Mouse (Mus musculus) heart, embryonic 10.5 days (tissue): ENCODE data around the gene Depdc7. TPM values are rescaled to one million over a fixed set of nuclear protein-coding genes. Genes with fewer than 3 reads are reported as not detected.

Experiments used
- DNase-seq: peaks from one replicate; pipeline ENCODE4 v3.0.0-alpha.2; 2017; ENCODE audit warnings: low spot score
- H3K27ac ChIP-seq: fragments of 300-500 bp; sonication (generic); 2 replicates; pipeline ENCODE4 v1.5.1; 2016; ENCODE audit warnings: mild to moderate bottlenecking
- H3K27me3 ChIP-seq: fragments of 300-500 bp; sonication (generic); 2 replicates; pipeline ENCODE4 v1.6.1; 2016; ENCODE audit warnings: mild to moderate bottlenecking; ENCODE audit not compliant: poor library complexity, insufficient read depth, severe bottlenecking
- H3K36me3 ChIP-seq: fragments of 300-500 bp; sonication (generic); 2 replicates; pipeline ENCODE4 v1.6.1; 2016; ENCODE audit warnings: mild to moderate bottlenecking, moderate library complexity
- H3K4me1 ChIP-seq: fragments of 300-500 bp; sonication (generic); 2 replicates; pipeline ENCODE4 v1.6.1; 2016; ENCODE audit warnings: mild to moderate bottlenecking
- H3K4me3 ChIP-seq: fragments of 300-500 bp; sonication (generic); 2 replicates; pipeline ENCODE4 v1.5.1; 2016; ENCODE audit warnings: mild to moderate bottlenecking, moderate library complexity
- H3K9me3 ChIP-seq: fragments of 300-500 bp; sonication (generic); 2 replicates; pipeline ENCODE4 v1.6.1; 2016; ENCODE audit warnings: mild to moderate bottlenecking, moderate library complexity
- WGBS: fragments of 180-500 bp; shearing (Covaris S2); methylation state at CpG from one replicate; pipeline ENCODE4 v1.1.7; 2016; 5-methylcytosine and 5-hydroxymethylcytosine counted together
- polyA plus RNA-seq: library from polyadenylated mRNA; unstranded; fragments of >200 nt; fragmentation: Nextera tagmentation; extraction: Ambion mirVana; gene quantifications from 2 replicates; pipeline ENCODE4 v1.2.1, GENCODE M21; 2016

The Depdc7 gene
- polyA plus RNA-seq, 1 experiment from 2014 or later: 5.5 TPM

GRCm38 (mm10) chr2:104684771-104685170, 57.9 kb downstream of the Depdc7 start:
- H3K4me1 ChIP-seq: peaks cover 3% of the 10 kb centered on the region; the same call in 1 of the 2 replicates
- DNase-seq: peak; percentile 39
- no peak overlapping the region for H3K27ac ChIP-seq
- WGBS: 82% methylated on average over 4 of the region's 4 CpGs
- peaks cover 12% of the 10 kb centered on the region for H3K36me3 ChIP-seq
- no peak overlapping the region for H3K4me3 ChIP-seq
- no peaks in the 10 kb centered on the region for H3K27me3 ChIP-seq
- no peaks in the 10 kb centered on the region for H3K9me3 ChIP-seq

- 78% methylated on average over 3 of the region's 3 CpGs for WGBS
- Histone ChIP-seq H3K36me3 (peaks cover 7% of the 10 kb centered on the region; the same call in 1 of the 2 replicates), H3K27ac (no peak overlapping the region), H3K27me3 (no peaks in the 10 kb centered on the region), H3K9me3 (no peaks in the 10 kb centered on the region), H3K4me1 (peaks cover 11% of the 10 kb centered on the region; the same call in 1 of the 2 replicates), H3K4me3 (no peak overlapping the region)
- DNase-seq: no peak
These were observed 65.4 kb downstream of the Depdc7 start for GRCm38 (mm10) chr2:104677326-104677725.

Other genes starting within 250 kb of the Depdc7 start
- gene Hipk3, start 248.4 kb downstream of the Depdc7 start, polyA plus RNA-seq: 34.2 and 48.1 TPM in 2 replicates
- 74.2 and 77.3 TPM in 2 replicates for gene Cstf3, start 152.4 kb downstream of the Depdc7 start, polyA plus RNA-seq
- 35.0 and 36.4 TPM in 2 replicates for gene Tcp11l1, start 30.7 kb downstream of the Depdc7 start, polyA plus RNA-seq
- not detected in 2 replicates for gene Pin1rt1, start 26.5 kb downstream of the Depdc7 start, polyA plus RNA-seq
- 7.4 and 8.3 TPM in 2 replicates for gene Qser1, start 73.9 kb upstream of the Depdc7 start, polyA plus RNA-seq
- gene Prrg4, start 107.0 kb upstream of the Depdc7 start, polyA plus RNA-seq: 0.67 and 0.76 TPM in 2 replicates
- 4.0 and 4.6 TPM in 2 replicates for gene Ccdc73, start 124.9 kb upstream of the Depdc7 start, polyA plus RNA-seq